Mouse (Mus musculus) CH12.LX (cell line): Measurements from ENCODE around the gene Themis3.

ENCODE experiments used
- CHD2 ChIP-seq: IDR thresholded peaks from 2 replicates; pipeline ENCODE4 v1.6.1; 2011; ENCODE audit warnings: low read length, improper control_type of control experiment
- CTCF ChIP-seq, 2 experiments: IDR thresholded peaks in 1 of 2; conservative IDR thresholded peaks in 1 of 2; 2 replicates each; pipeline ENCODE4 v1.5.1; 2011 to 2012; ENCODE audit warnings: low read depth in 2 of 2, low read length in 2 of 2, improper control_type of control experiment in 1 of 2, inconsistent platforms in 1 of 2, mild to moderate bottlenecking in 1 of 2, moderate library complexity in 1 of 2
- E2F4 ChIP-seq: IDR thresholded peaks from 2 replicates; pipeline ENCODE4 v1.6.1; 2011; ENCODE audit warnings: low read depth, low read length, improper control_type of control experiment; ENCODE audit not compliant: insufficient replicate concordance
- EP300 ChIP-seq: IDR thresholded peaks from 2 replicates; pipeline ENCODE4 v1.6.1; 2011; ENCODE audit warnings: low read length, improper control_type of control experiment
- ETS1 ChIP-seq: conservative IDR thresholded peaks from 2 replicates; pipeline ENCODE4 v1.6.1; 2012; ENCODE audit warnings: low read depth, mild to moderate bottlenecking, inconsistent platforms, low read length, improper control_type of control experiment, moderate library complexity
- GABPA ChIP-seq: IDR thresholded peaks from 2 replicates; pipeline ENCODE4 v1.6.1; 2012; ENCODE audit warnings: low read depth, low read length, improper control_type of control experiment, inconsistent platforms; ENCODE audit not compliant: insufficient replicate concordance
- MAX ChIP-seq: IDR thresholded peaks from 2 replicates; pipeline ENCODE4 v1.6.1; 2011; ENCODE audit warnings: low read length, improper control_type of control experiment
- POLR2A ChIP-seq: IDR thresholded peaks from 2 replicates; pipeline ENCODE4 v1.6.1; 2011; ENCODE audit warnings: low read depth, mild to moderate bottlenecking, improper control_type of control experiment, low read length
- TCF12 ChIP-seq: IDR thresholded peaks from 2 replicates; pipeline ENCODE4 v1.6.1; 2014; ENCODE audit warnings: low read depth, mild to moderate bottlenecking, inconsistent platforms, low read length, improper control_type of control experiment
- USF1 ChIP-seq: IDR thresholded peaks from 2 replicates; pipeline ENCODE4 v1.6.1; 2014; ENCODE audit warnings: low read depth, mild to moderate bottlenecking, inconsistent platforms, low read length, improper control_type of control experiment
- ZC3H11A ChIP-seq: IDR thresholded peaks from 2 replicates; pipeline ENCODE4 v1.6.1; 2012; ENCODE audit warnings: low read depth, mild to moderate bottlenecking, inconsistent platforms, low read length, improper control_type of control experiment

DNA sequence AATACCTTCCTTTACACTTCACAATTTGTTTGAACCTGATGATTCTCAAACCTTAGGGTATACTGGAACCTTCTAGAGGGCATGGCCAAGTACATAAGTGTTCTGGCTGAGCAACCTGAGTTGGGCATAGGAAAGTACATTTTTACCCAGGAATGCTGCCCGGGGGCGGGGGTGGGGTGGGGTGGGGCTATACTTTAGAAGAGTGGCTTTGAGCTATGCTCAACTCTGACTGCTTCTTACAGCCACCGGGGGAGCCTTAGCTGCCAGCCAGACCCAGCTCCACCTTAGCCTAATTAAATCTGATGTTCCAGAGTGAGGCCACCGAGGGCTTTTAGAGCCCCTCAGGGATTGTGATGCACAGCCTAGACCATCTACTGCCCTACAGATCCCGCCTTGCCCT, 13.4 kb downstream of the Themis3 start:
- TF ChIP-seq CTCF (conservative IDR thresholded peaks at IDR 0.05 in 1 of 2, IDR thresholded peaks at IDR 0.05 in 1 of 2; ENCODE audit: low read depth in 2 of 2, low read length in 2 of 2): no peak
- TF ChIP-seq MAX: no peak
- no peak for TF ChIP-seq CHD2
- TF ChIP-seq E2F4: no peak
- no peak for TF ChIP-seq EP300
- no peak for TF ChIP-seq POLR2A
- TF ChIP-seq GABPA: no peak
- no peak for TF ChIP-seq ZC3H11A
- no peak for TF ChIP-seq ETS1
- TF ChIP-seq TCF12: no peak
- TF ChIP-seq USF1: no peak
